Mouse (Mus musculus): ENCODE measurements at regions not wholly inside any gene's neighbourhood (a gene's known extent, or its start where the extent isn't known, plus 50 kb on each side); places are given as distances from the start of the nearest gene placed in this dataset.
A peak's percentile ranks its signal among the peaks of the same experiment; 100 is the strongest.

DNA sequence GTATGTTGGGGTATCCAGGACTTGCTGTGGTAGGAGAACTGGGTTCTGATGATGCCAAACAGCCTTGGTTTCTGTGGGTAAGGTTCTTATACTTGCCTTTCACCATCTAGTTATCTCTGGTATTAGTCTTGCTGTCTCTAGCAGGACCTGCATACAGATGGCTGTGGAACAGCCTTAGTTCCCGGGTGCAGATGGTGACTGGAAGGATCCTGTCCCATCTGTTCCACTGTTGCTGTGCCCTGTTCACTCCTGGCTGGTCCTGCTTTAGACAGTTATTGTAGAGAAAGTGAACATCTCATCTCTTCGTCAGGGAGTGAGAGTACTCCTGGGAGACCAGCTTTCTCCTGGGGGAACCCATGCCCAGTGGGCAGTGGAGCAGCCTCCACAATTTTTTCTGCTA lies 1485.5 kb downstream of the Rapgef2 start:
- Histone ChIP-seq H3K4me3 (ENCODE audit: low read depth, low read length) (no peak overlapping the region), H3K27ac (ENCODE audit: low read length) (no peak overlapping the region), H3K4me1 (ENCODE audit: control insufficient read depth, low read depth, low read length) (no peaks in the 10 kb centered on the region), H3K9me3 (replicated peaks; ENCODE audit: control insufficient read depth, low read length) (no peaks in the 10 kb centered on the region), H3K4me2 (ENCODE audit: low read depth, low read length) (no peak overlapping the region), H3K36me3 (ENCODE audit: control insufficient read depth, insufficient read depth) (no peaks in the 10 kb centered on the region), H3K27me3 (ENCODE audit: control insufficient read depth, insufficient read depth, low read depth, low read length) (no peaks in the 10 kb centered on the region), H3K9ac (ENCODE audit: low read depth, low read length) (no peak overlapping the region)
- WGBS (ENCODE audit: insufficient replicate concordance) = 46% methylated on average over 2 of the region's 2 CpGs
- no peak for ATAC-seq (ENCODE audit: low read depth)

DNA sequence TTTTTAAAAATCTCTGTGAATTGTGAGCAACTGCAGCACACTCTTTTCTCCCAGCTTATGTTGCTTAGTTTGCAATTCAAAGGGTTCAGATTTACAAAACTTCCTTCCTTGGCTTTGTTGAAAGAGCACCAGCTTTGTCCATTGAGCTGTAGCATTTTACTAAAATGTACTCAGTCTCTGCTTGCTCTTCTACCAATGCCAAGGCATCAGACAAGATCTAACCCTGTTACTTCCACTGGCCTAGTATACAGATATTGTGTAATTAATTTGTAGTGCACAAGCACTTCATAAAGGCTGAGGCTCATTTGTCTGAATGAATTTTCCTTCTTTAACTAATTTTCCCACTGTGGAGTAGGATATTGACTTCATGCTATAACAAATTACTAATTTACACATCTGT lies 1504.5 kb downstream of the Rapgef2 start:
- no peak overlapping the region for H3K4me3 ChIP-seq (ENCODE audit: low read depth, low read length)
- H3K27ac ChIP-seq (ENCODE audit: low read length) = no peak overlapping the region
- H3K9me3 ChIP-seq (replicated peaks; ENCODE audit: control insufficient read depth, low read length) = no peaks in the 10 kb centered on the region
- ATAC-seq (ENCODE audit: low read depth) = no peak
- no peaks in the 10 kb centered on the region for H3K36me3 ChIP-seq (ENCODE audit: control insufficient read depth, insufficient read depth)
- H3K9ac ChIP-seq (ENCODE audit: low read depth, low read length) = no peak overlapping the region
- no peaks in the 10 kb centered on the region for H3K4me1 ChIP-seq (ENCODE audit: control insufficient read depth, low read depth, low read length)
- H3K27me3 ChIP-seq (ENCODE audit: control insufficient read depth, insufficient read depth, low read depth, low read length) = no peaks in the 10 kb centered on the region
- H3K4me2 ChIP-seq (ENCODE audit: low read depth, low read length) = no peak overlapping the region

DNA sequence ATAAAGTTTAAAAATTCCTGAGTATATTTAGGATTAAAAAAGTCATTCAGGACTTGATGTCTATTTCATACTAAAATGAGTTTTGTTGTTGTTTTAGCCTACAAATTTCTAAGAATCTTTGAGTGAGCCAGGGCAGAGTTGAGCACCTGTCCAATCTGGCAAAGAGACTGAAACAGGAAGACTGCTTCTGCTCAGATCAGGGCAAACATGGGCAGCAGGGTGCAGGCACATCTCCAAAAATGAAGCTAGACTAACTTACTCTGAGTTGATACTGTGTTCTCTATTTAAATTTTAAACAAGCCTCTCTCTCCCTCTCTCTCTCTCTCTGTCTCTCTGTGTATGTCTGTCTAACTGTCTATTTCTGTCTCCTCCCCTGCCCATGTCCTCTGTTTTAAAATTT lies 1505.0 kb downstream of the Rapgef2 start:
- ATAC-seq (ENCODE audit: low read depth) = no peak
- Histone ChIP-seq H3K27me3 (ENCODE audit: control insufficient read depth, insufficient read depth, low read depth, low read length) (no peaks in the 10 kb centered on the region), H3K4me2 (ENCODE audit: low read depth, low read length) (no peak overlapping the region), H3K36me3 (ENCODE audit: control insufficient read depth, insufficient read depth) (no peaks in the 10 kb centered on the region), H3K4me1 (ENCODE audit: control insufficient read depth, low read depth, low read length) (no peaks in the 10 kb centered on the region), H3K9ac (ENCODE audit: low read depth, low read length) (no peak overlapping the region), H3K4me3 (ENCODE audit: low read depth, low read length) (no peak overlapping the region), H3K9me3 (replicated peaks; ENCODE audit: control insufficient read depth, low read length) (no peaks in the 10 kb centered on the region), H3K27ac (ENCODE audit: low read length) (no peak overlapping the region)

DNA sequence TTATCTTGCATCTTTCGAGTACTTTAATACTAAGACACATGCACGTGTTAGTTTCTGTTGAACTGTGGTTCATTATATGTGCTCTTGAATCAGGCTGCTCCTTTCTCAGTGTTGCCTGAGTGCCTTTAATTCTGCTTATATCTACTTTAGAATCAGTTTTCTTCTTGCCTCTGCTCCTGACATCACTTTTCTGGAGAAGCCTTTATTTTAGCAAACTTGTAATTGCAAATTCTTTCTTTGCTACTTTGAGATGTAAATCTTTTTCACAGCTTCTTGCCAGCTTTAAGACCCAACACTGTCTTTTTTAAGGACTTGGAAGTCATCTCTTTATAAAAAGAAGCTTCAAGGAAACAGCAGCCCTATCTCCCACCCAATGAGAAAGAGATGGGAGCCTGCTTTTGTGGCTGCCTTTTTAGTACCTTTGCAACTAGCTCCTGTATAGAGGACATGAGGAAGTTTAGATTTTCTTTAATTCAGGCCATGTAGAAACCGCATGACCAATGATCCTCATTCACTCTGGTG lies 1527.4 kb downstream of the Rapgef2 start:
- ATAC-seq (ENCODE audit: low read depth) = no peak
- Histone ChIP-seq H3K4me1 (ENCODE audit: control insufficient read depth, low read depth, low read length) (no peaks in the 10 kb centered on the region), H3K4me3 (ENCODE audit: low read depth, low read length) (no peak overlapping the region), H3K9me3 (replicated peaks; ENCODE audit: control insufficient read depth, low read length) (no peaks in the 10 kb centered on the region), H3K36me3 (ENCODE audit: control insufficient read depth, insufficient read depth) (no peaks in the 10 kb centered on the region), H3K4me2 (ENCODE audit: low read depth, low read length) (no peak overlapping the region), H3K27me3 (ENCODE audit: control insufficient read depth, insufficient read depth, low read depth, low read length) (no peaks in the 10 kb centered on the region), H3K9ac (ENCODE audit: low read depth, low read length) (no peak overlapping the region), H3K27ac (ENCODE audit: low read length) (no peak overlapping the region)
- WGBS (ENCODE audit: insufficient replicate concordance) = 45% methylated on average over 3 of the region's 3 CpGs

DNA sequence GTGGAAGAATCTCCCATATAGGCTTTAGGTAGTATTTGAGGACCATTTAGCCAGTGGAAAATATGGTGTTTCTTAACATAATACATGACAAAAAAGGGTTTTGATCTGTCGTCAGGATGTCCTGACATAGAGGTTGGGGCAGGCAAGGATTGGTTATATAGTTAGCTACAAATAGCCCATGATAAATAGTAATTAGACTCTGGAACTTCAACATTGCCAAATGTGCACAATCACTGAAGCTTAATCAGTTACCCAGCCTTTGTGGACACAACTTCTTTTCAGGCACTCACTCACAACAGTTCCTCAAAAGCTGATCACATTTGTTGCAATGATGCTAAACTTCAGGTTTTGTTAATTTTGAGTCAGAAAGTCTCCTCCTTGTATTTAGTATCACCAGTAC lies 1528.0 kb downstream of the Rapgef2 start:
- Histone ChIP-seq H3K9ac (ENCODE audit: low read depth, low read length) (no peak overlapping the region), H3K27ac (ENCODE audit: low read length) (no peak overlapping the region), H3K4me3 (ENCODE audit: low read depth, low read length) (no peak overlapping the region), H3K36me3 (ENCODE audit: control insufficient read depth, insufficient read depth) (no peaks in the 10 kb centered on the region), H3K27me3 (ENCODE audit: control insufficient read depth, insufficient read depth, low read depth, low read length) (no peaks in the 10 kb centered on the region), H3K4me1 (ENCODE audit: control insufficient read depth, low read depth, low read length) (no peaks in the 10 kb centered on the region), H3K4me2 (ENCODE audit: low read depth, low read length) (no peak overlapping the region), H3K9me3 (replicated peaks; ENCODE audit: control insufficient read depth, low read length) (no peaks in the 10 kb centered on the region)
- ATAC-seq (ENCODE audit: low read depth) = peak; percentile 64
- WGBS (ENCODE audit: insufficient replicate concordance) = 38% methylated on average over 1 of the region's 1 CpGs

DNA sequence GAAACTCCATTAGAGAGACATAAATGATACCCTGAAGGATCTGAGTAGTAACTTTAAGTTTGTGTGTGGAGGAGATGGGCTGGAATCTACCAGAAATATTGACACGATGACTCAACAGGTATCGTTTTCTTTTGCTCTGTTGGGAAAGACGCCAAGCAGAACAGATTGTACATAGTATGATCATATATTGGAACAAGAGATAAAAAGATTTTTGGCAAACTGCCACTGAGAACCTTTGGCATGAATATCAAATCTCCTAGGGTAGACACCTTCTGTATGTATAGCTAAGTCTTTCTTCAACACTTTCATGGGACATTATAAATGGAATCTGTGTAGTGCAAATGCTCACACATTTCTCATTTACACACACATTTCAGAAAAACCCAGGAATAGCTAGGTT lies 1544.2 kb downstream of the Rapgef2 start:
- Histone ChIP-seq H3K27me3 (ENCODE audit: control insufficient read depth, insufficient read depth, low read depth, low read length) (no peaks in the 10 kb centered on the region), H3K4me2 (ENCODE audit: low read depth, low read length) (no peak overlapping the region), H3K36me3 (ENCODE audit: control insufficient read depth, insufficient read depth) (no peaks in the 10 kb centered on the region), H3K9me3 (replicated peaks; ENCODE audit: control insufficient read depth, low read length) (no peaks in the 10 kb centered on the region), H3K4me3 (ENCODE audit: low read depth, low read length) (no peak overlapping the region), H3K9ac (ENCODE audit: low read depth, low read length) (no peak overlapping the region), H3K4me1 (ENCODE audit: control insufficient read depth, low read depth, low read length) (no peaks in the 10 kb centered on the region), H3K27ac (ENCODE audit: low read length) (no peak overlapping the region)
- WGBS (ENCODE audit: insufficient replicate concordance) = 70% methylated on average over 3 of the region's 3 CpGs
- no peak for ATAC-seq (ENCODE audit: low read depth)

DNA sequence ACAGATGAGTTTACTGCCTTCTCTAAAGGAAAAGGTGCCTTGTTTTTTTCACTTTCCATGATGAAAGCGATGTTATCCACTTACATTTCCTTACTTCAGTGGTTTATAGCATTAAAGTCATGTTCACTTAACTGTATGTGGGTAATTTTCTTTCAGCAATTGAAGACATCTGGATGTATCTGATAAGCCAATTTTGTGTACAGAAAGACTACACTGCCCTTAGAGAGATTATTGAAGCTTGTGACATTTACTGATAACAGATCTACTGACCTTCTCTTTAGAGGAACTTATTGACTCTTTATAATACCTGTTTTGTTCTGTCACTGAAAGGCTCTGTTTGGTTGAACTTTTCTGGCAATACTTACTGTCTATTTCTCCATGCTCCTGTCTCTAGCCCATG lies 1568.5 kb downstream of the Rapgef2 start:
- Histone ChIP-seq H3K27ac (ENCODE audit: low read length) (no peak overlapping the region), H3K4me1 (ENCODE audit: control insufficient read depth, low read depth, low read length) (no peaks in the 10 kb centered on the region), H3K4me3 (ENCODE audit: low read depth, low read length) (no peak overlapping the region), H3K36me3 (ENCODE audit: control insufficient read depth, insufficient read depth) (no peaks in the 10 kb centered on the region), H3K9ac (ENCODE audit: low read depth, low read length) (no peak overlapping the region), H3K27me3 (ENCODE audit: control insufficient read depth, insufficient read depth, low read depth, low read length) (no peaks in the 10 kb centered on the region), H3K9me3 (replicated peaks; ENCODE audit: control insufficient read depth, low read length) (no peaks in the 10 kb centered on the region), H3K4me2 (ENCODE audit: low read depth, low read length) (no peak overlapping the region)
- 51% methylated on average over 1 of the region's 1 CpGs for WGBS (ENCODE audit: insufficient replicate concordance)
- no peak for ATAC-seq (ENCODE audit: low read depth)

DNA sequence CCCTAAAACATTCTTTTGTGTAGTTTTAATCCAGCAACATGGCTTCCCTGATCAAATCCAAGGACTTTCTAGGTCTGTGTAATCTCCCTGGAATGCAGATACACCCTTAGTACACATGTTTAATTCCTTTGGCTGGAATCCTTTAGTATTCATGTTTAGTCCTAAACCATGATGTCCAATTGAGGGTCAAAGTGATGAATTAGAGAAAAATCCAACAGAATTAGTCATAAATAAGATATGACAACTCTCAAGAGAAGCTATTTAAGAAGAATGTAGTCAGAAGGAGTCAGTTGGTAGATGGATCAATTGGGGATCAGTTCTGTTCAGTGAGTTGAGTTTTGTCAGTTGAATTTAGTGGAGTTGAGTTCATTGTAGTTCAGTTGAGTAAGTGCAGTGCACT lies 1590.7 kb downstream of the Rapgef2 start:
- Histone ChIP-seq H3K9me3 (replicated peaks; ENCODE audit: control insufficient read depth, low read length) (no peaks in the 10 kb centered on the region), H3K9ac (ENCODE audit: low read depth, low read length) (no peak overlapping the region), H3K27ac (ENCODE audit: low read length) (no peak overlapping the region), H3K36me3 (ENCODE audit: control insufficient read depth, insufficient read depth) (no peaks in the 10 kb centered on the region), H3K4me2 (ENCODE audit: low read depth, low read length) (no peak overlapping the region), H3K27me3 (ENCODE audit: control insufficient read depth, insufficient read depth, low read depth, low read length) (no peaks in the 10 kb centered on the region), H3K4me1 (ENCODE audit: control insufficient read depth, low read depth, low read length) (no peaks in the 10 kb centered on the region), H3K4me3 (ENCODE audit: low read depth, low read length) (no peak overlapping the region)
- no peak for ATAC-seq (ENCODE audit: low read depth)

DNA sequence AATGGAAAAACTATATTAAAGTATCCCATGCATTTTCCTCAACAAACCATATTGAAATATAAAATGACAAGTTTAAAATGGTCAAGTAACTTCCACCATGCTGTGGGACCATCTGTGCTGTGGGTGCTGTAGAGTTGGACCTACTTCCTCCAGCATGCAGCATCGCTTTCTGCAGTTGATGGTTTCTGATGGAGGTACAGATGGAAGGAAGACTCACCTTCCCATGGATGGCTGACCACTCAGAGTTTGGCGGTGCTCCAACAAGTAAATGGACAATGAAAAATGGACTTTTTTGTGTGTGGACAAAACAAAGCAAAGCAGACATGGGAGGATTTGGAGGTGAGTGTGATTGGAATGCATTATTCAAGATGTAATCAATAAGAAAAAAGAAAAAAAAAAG lies 1592.3 kb downstream of the Fstl5 start:
- H3K9ac ChIP-seq (ENCODE audit: low read depth, low read length) = no peak overlapping the region
- H3K36me3 ChIP-seq (ENCODE audit: control insufficient read depth, insufficient read depth) = no peaks in the 10 kb centered on the region
- no peak overlapping the region for H3K27ac ChIP-seq (ENCODE audit: low read length)
- WGBS (ENCODE audit: insufficient replicate concordance) = 56% methylated on average over 2 of the region's 2 CpGs
- H3K4me2 ChIP-seq (ENCODE audit: low read depth, low read length) = no peak overlapping the region
- ATAC-seq (ENCODE audit: low read depth) = no peak
- no peaks in the 10 kb centered on the region for H3K4me1 ChIP-seq (ENCODE audit: control insufficient read depth, low read depth, low read length)
- H3K4me3 ChIP-seq (ENCODE audit: low read depth, low read length) = no peak overlapping the region
- no peaks in the 10 kb centered on the region for H3K9me3 ChIP-seq (replicated peaks; ENCODE audit: control insufficient read depth, low read length)
- no peaks in the 10 kb centered on the region for H3K27me3 ChIP-seq (ENCODE audit: control insufficient read depth, insufficient read depth, low read depth, low read length)

DNA sequence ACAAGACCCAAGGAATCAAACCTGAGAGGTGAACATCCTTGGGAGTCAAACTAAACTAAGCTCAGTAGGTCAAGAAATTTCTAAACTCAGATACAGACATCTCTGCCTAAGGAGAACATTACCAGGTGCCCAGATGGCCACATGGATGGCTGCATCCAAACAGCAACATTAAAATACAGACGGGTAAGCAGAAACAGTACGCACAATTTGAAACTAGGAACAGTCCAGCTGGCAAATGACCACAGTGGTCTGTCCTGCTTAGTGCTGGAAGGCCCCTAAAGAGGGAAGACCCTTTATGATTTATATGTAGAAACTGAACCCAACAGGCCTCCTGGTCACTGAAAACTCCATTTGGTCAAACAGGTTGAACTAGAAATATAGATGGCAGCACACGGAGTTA lies 1579.8 kb downstream of the Fstl5 start:
- no peaks in the 10 kb centered on the region for H3K4me1 ChIP-seq (ENCODE audit: control insufficient read depth, low read depth, low read length)
- no peak overlapping the region for H3K4me2 ChIP-seq (ENCODE audit: low read depth, low read length)
- no peaks in the 10 kb centered on the region for H3K36me3 ChIP-seq (ENCODE audit: control insufficient read depth, insufficient read depth)
- no peaks in the 10 kb centered on the region for H3K27me3 ChIP-seq (ENCODE audit: control insufficient read depth, insufficient read depth, low read depth, low read length)
- 72% methylated on average over 3 of the region's 3 CpGs for WGBS (ENCODE audit: insufficient replicate concordance)
- no peak overlapping the region for H3K27ac ChIP-seq (ENCODE audit: low read length)
- H3K4me3 ChIP-seq (ENCODE audit: low read depth, low read length) = no peak overlapping the region
- no peaks in the 10 kb centered on the region for H3K9me3 ChIP-seq (replicated peaks; ENCODE audit: control insufficient read depth, low read length)
- no peak overlapping the region for H3K9ac ChIP-seq (ENCODE audit: low read depth, low read length)
- ATAC-seq (ENCODE audit: low read depth) = no peak
